In the genomic region with DNA sequence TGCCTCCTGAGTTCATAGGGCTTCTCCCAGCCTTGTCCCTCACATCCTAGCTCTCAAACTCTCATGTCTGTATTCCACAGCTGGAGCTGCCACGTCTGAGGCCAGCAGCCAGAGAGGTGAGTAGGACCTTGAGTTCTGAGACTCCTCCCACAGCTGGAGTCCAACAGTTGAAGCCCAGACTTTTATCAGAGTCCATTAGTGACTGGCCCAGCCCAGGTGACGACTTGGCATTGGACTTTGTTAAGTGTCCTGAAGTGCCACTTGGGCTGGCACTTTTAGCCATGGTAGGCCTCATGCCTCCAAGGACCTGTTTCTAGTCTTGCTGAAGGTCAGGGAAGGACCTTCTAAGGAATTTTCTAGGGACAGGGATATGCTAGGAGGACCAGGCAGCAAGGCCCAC, we compare ENCODE assay signal across 16 mouse cellular contexts. TPM values are rescaled to one million over a fixed set of nuclear protein-coding genes. Genes with fewer than 3 reads are reported as not detected.
DNase-seq lines count a peak whose midpoint lies in the region; ATAC-seq and TF ChIP-seq lines count a peak whose summit lies in the region.
"Had no signal": no experiment of that assay in that cellular context is flagged by ENCODE, and none has a peak within 500 bp of the region (broad histone marks: within the 10 kb centered on the region; RNA-seq: fewer than 3 reads in every experiment).

No protein-coding gene starts in this region.

- no peak for ATAC-seq in kidney, embryonic 15.5 days (replicated peaks; ENCODE audit: low FRiP score)
- peak; percentile 92 for ATAC-seq in heart, postnatal 0 days (ENCODE audit: insufficient read depth, low read depth)
- no peak for ATAC-seq in CD4-positive, CD25-positive, alpha-beta regulatory T cell, adult 4 months
- ATAC-seq: forebrain, embryonic 14.5 days had no signal

- DNase-seq in kidney, adult 18-20 months = peak; percentile 23
- DNase-seq in heart, postnatal 0 days (ENCODE audit: low spot score) = peak; percentile 76
- DNase-seq in kidney, postnatal 10 days = peak; percentile 13
- peak; percentile 74 to 86 for DNase-seq in lung, postnatal 4 days
- DNase-seq in left cerebral cortex, postnatal 36 days (ENCODE audit: low spot score in 2 of 2) = no peak
- no peak for DNase-seq in layer of hippocampus, adult 2 months (ENCODE audit: low spot score in 2 of 2)
- DNase-seq: cerebellum, postnatal 36 days; gastrocnemius, postnatal 10 days; thymus, adult 2 months had no signal

- H3K9me3 ChIP-seq in kidney, embryonic 15.5 days (replicated peaks) = no peaks in the 10 kb centered on the region
- H3K9me3 ChIP-seq in heart, postnatal 0 days (replicated peaks; ENCODE audit: control insufficient read depth, low read length) = no peaks in the 10 kb centered on the region
- H3K9me3 ChIP-seq: embryonic facial prominence, embryonic 15.5 days; G1E; midbrain, embryonic 10.5 days had no signal

- H3K27me3 ChIP-seq in kidney, embryonic 15.5 days = no peaks in the 10 kb centered on the region
- no peaks in the 10 kb centered on the region for H3K27me3 ChIP-seq in heart, postnatal 0 days (ENCODE audit: control insufficient read depth, insufficient read depth, low read length)
- H3K27me3 ChIP-seq: embryonic facial prominence, embryonic 15.5 days had no signal

- 55% methylated on average over 2 of the region's 2 CpGs for WGBS in kidney, embryonic 15.5 days
- WGBS in heart, postnatal 0 days = 24% methylated on average over 2 of the region's 2 CpGs

- TF ChIP-seq EP300 in heart, postnatal 0 days (IDR thresholded peaks at IDR 0.05; ENCODE audit: low read depth) = no peak

- no peaks in the 10 kb centered on the region for H3K4me1 ChIP-seq in kidney, embryonic 15.5 days
- H3K4me1 ChIP-seq in heart, postnatal 0 days (ENCODE audit: control insufficient read depth, insufficient read depth) = no peaks in the 10 kb centered on the region
- H3K4me1 ChIP-seq: embryonic facial prominence, embryonic 15.5 days had no signal

- no peak overlapping the region for H3K4me2 ChIP-seq in kidney, embryonic 15.5 days
- H3K4me2 ChIP-seq in heart, postnatal 0 days (ENCODE audit: low read depth, low read length) = no peak overlapping the region
- H3K4me2 ChIP-seq: embryonic facial prominence, embryonic 15.5 days had no signal

- no peak for TF ChIP-seq CTCF in heart, postnatal 0 days (IDR thresholded peaks at IDR 0.05; ENCODE audit: low read depth)
- TF ChIP-seq CTCF in layer of hippocampus, adult 2 months (conservative IDR thresholded peaks at IDR 0.05) = no peak

- H3K9ac ChIP-seq in kidney, embryonic 15.5 days = no peak overlapping the region
- no peak overlapping the region for H3K9ac ChIP-seq in heart, postnatal 0 days (replicated peaks; ENCODE audit: low read depth, low read length)
- H3K9ac ChIP-seq: embryonic facial prominence, embryonic 15.5 days; liver, embryonic 14.5 days had no signal

- intact Hi-C loops in left cerebral cortex, postnatal 36 days (cut with DNase I) = no loop called here

- H3K36me3 ChIP-seq in kidney, embryonic 15.5 days = no peaks in the 10 kb centered on the region
- no peaks in the 10 kb centered on the region for H3K36me3 ChIP-seq in heart, postnatal 0 days (replicated peaks; ENCODE audit: control insufficient read depth, insufficient read depth, low read length)
- H3K36me3 ChIP-seq: embryonic facial prominence, embryonic 15.5 days; G1E; midbrain, embryonic 10.5 days had no signal

- no peak overlapping the region for H3K27ac ChIP-seq in kidney, embryonic 15.5 days
- peak overlapping the region; percentile 84 for H3K27ac ChIP-seq in heart, postnatal 0 days (ENCODE audit: low read depth)
- H3K27ac ChIP-seq in layer of hippocampus, adult 2 months = no peak overlapping the region
- H3K27ac ChIP-seq: embryonic facial prominence, embryonic 15.5 days; liver, embryonic 14.5 days; midbrain, embryonic 10.5 days had no signal

- no peak overlapping the region for H3K4me3 ChIP-seq in kidney, embryonic 15.5 days (replicated peaks)
- H3K4me3 ChIP-seq in heart, postnatal 0 days (ENCODE audit: low read depth, low read length) = no peak overlapping the region
- no peak overlapping the region for H3K4me3 ChIP-seq in layer of hippocampus, adult 2 months
- H3K4me3 ChIP-seq: embryonic facial prominence, embryonic 15.5 days; midbrain, embryonic 10.5 days had no signal

RNA-seq across cellular contexts. Expression of a gene that starts 14.0 kb away (rescaled TPM):
- 54.8 and 55.4 TPM in 2 replicates for polyA plus RNA-seq in kidney, embryonic 15.5 days (2015; fragmentation: Nextera tagmentation; extraction: Ambion mirVana)
- 3.6 and 5.2 TPM in 2 replicates for total RNA-seq in heart, postnatal 0 days (2014; rRNA removed; ENCODE audit: low replicate concordance)
- polyA plus RNA-seq in heart, postnatal 0 days (2015; fragmentation: Nextera tagmentation; extraction: Ambion mirVana) = 12.7 and 16.2 TPM in 2 replicates
- 10 to 100 TPM; 19.8 to 26.7 TPM for total RNA-seq in left cerebral cortex, postnatal 36 days (2021)
- total RNA-seq in layer of hippocampus, adult 2 months (2021) = 10 to 100 TPM; 31.2 to 31.3 TPM
- polyA plus RNA-seq in CD4-positive, CD25-positive, alpha-beta regulatory T cell, adult 4 months (2017; shearing (Covaris generic)) = 10 to 100 TPM; 29.2 to 36.8 TPM

RNA-seq across cellular contexts. Expression of a gene that starts 32.2 kb away (rescaled TPM):
- polyA plus RNA-seq in kidney, embryonic 15.5 days (2015; fragmentation: Nextera tagmentation; extraction: Ambion mirVana) = 42.0 and 50.1 TPM in 2 replicates
- 78.4 and 94.3 TPM in 2 replicates for total RNA-seq in heart, postnatal 0 days (2014; rRNA removed; ENCODE audit: low replicate concordance)
- polyA plus RNA-seq in heart, postnatal 0 days (2015; fragmentation: Nextera tagmentation; extraction: Ambion mirVana) = 62.9 and 69.4 TPM in 2 replicates
- total RNA-seq in left cerebral cortex, postnatal 36 days (2021) = 100 to 1,000 TPM; 389 to 402 TPM
- total RNA-seq in layer of hippocampus, adult 2 months (2021) = 100 to 1,000 TPM; 360 to 384 TPM
- polyA plus RNA-seq in CD4-positive, CD25-positive, alpha-beta regulatory T cell, adult 4 months (2017; shearing (Covaris generic)) = 10 to 100 TPM; 63.6 to 82.3 TPM

Comparison
In these comparisons a context has a peak if more than half of its experiments do, and no peak if none do; other contexts are left out.
1. DNase-seq: peak in kidney, adult 18-20 months (single experiment), heart, postnatal 0 days (single experiment), kidney, postnatal 10 days (single experiment) and lung, postnatal 4 days (2 of 2); none in left cerebral cortex, postnatal 36 days (0 of 2) and layer of hippocampus, adult 2 months (0 of 2).